Mouse (Mus musculus) heart, embryonic 10.5 days (tissue): ENCODE measurements around the gene Acad8. TPM values are rescaled to one million over a fixed set of nuclear protein-coding genes. Genes with fewer than 3 reads are reported as not detected.

ENCODE experiments used
- polyA plus RNA-seq: library from polyadenylated mRNA; unstranded; fragments of >200 nt; fragmentation: Nextera tagmentation; extraction: Ambion mirVana; gene quantifications from 2 replicates; pipeline ENCODE4 v1.2.1, GENCODE M21; 2016

The Acad8 gene
- polyA plus RNA-seq, 1 experiment from 2014 or later, result 42.2 TPM

Other genes with a start within 250 kb of the Acad8 start
- gene Glb1l2, start 193.1 kb downstream of the Acad8 start, polyA plus RNA-seq, result 1.2 TPM in 2 replicates
- gene Glb1l3, start 138.7 kb downstream of the Acad8 start, polyA plus RNA-seq, result not detected in 2 replicates
- gene Gm1110, start 76.5 kb downstream of the Acad8 start, polyA plus RNA-seq, result not detected in 2 replicates
- gene Thyn1, start 144 bp upstream of the Acad8 start, polyA plus RNA-seq, result 125 and 145 TPM in 2 replicates
- gene Vps26b, start 30.5 kb upstream of the Acad8 start, polyA plus RNA-seq, result 23.3 and 30.8 TPM in 2 replicates
- gene Ncapd3, start 30.6 kb upstream of the Acad8 start, polyA plus RNA-seq, result 28.3 and 29.4 TPM in 2 replicates
- gene Jam3, start 155.9 kb upstream of the Acad8 start, polyA plus RNA-seq, result 51.2 and 66.7 TPM in 2 replicates